Mouse (Mus musculus): Measurements from ENCODE around the gene Itgb1bp1.

- no peak for TF ChIP-seq CTCF (IDR thresholded peaks at IDR 0.05; ENCODE audit: low read depth, low read length)
- no peak for TF ChIP-seq GATA1 (IDR thresholded peaks at IDR 0.05; ENCODE audit: borderline replicate concordance, low read length)
- no peak for TF ChIP-seq POLR2AphosphoS5 (IDR thresholded peaks at IDR 0.05; ENCODE audit: insufficient replicate concordance, low read depth, low read length)
- no peak for TF ChIP-seq TAL1 (conservative IDR thresholded peaks at IDR 0.05; ENCODE audit: low read depth, low read length)
Observed at GRCm38 (mm10) chr12:21335869-21336268, 49.8 kb upstream of the Itgb1bp1 start.
